Mouse (Mus musculus) mesoderm, embryonic 11.5 days (tissue): ENCODE data around the gene B3gat3.
"Not testable (repeated sequence)": the region's sequence is repeated elsewhere in the genome, so short reads cannot be mapped to it uniquely, and the experiment has no call there.

Experiments used
- DNase-seq: peaks from one replicate; pipeline ENCODE4 v3.0.0-alpha.2; 2012; ENCODE audit warnings: low read depth, low spot score

B3gat3 gene

DNA sequence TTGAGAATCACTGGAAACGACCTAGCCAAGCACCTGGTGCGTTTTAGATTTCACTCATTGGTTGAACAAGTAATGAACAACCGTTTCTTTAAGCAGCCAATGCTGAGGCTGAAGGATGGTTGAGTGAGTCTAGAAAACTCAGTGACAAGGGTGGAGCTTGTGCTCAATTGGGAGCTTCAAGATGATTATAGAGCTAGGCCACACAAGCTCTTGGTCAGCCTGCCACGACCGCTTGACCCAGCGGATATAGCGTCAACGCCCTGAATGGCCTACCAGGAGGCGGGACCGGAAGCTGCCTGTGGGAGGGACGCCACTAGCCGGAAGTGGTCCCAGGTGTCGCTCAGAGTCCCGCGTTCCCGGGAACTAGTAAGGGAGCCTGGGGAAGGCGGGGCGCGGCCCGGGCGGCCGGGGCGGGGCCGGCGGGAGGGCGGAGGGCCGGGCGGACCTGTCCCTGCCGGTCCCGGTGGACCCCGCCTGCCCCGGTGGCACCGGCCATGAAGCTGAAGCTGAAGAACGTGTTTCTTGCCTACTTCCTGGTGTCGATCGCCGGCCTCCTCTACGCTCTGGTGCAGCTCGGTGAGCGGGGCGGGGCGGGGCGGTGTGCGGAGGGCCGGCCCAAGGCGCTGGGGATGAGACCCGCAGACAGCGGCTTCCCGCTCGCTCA is at the start of gene B3gat3:
Gene B3gat3 (plus strand): TSS at position 302 of the 664 bp plus-strand sequence.
- peak; percentile 94 for DNase-seq

DNA sequence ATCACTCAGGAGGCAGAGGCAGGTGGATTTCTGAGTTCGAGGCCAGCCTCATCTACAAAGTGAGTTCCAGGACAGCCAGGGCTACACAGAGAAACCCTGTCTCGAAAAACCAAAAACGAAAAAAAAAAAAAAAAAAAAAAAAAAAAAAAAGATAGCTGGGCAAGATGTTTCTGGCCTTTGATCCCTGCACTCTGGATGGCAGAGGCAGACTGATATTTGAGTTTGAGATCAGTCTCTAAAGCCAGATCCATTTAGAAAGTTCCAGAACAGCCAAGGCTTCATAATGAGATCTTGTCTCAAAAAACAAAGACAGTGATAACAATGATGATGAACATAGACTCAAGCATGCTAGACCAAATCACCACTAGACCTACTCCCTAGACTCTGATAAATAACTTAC is 49.8 kb upstream of the B3gat3 start:
- not testable (repeated sequence) for DNase-seq

DNA sequence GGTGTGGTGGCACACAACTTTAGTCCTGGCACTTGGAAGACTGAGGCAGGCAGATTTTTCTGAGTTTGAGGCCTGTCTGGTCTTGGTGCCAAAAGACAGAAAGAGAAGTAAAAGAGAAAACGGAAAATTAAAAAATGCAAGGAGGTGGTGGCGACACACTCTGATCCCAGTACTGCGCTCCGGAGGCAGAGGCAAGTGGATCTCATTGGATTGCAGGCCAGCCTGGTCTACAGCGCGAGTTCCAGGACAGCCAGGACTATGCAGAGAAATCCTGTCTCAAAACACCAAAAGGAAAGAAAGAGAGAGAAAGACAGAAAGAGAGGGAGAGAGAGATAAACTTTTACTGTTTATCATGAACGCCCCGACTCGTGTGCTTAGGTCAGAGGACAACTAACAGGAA is 49.3 kb upstream of the B3gat3 start:
- no peak for DNase-seq

DNA sequence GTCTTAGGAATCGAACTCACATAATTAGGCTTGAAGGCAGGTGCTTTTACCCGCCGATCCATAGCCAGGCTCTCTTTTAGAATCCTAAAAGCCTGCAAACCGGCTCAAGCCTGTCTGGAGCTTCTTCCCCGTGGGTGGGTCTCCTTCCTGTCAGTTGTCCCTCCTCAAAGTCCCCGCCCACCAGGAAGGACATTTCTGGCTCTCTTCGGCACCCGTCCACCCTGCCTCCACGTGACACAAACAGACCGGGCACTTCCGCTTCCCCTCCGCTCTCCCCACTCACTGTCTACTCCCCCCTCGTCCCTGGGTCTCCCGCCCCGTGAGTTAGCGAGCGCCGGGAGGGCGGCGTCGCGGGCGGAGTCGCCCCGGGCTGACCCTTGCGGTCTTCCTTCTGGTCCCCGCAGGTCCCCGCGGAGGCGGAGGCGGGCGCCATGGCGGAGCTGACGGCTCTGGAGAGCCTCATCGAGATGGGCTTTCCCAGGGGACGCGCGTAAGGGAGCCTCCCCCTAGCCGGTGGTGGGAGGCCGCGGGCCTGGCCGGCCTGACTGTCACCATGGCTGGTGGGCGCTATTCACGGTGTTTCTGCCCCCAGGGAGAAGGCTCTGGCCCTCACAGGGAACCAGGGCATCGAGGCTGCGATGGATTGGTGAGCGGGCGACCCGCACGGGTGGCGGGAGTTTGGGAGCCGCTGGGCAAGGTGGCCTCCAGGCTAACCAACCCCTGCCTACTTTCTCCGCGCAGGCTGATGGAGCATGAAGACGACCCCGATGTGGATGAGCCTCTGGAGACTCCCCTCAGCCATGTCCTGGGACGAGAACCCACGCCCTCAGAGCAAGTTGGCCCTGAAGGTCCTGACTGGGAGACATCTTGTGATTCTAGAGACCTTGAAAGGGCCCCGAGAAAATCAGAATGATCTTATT is 48.6 kb upstream of the B3gat3 start, which contains the start of gene Ubxn1:
Gene Ubxn1 (plus strand): TSS at position 230 of the 920 bp plus-strand sequence.
- DNase-seq: peak; percentile 96

DNA sequence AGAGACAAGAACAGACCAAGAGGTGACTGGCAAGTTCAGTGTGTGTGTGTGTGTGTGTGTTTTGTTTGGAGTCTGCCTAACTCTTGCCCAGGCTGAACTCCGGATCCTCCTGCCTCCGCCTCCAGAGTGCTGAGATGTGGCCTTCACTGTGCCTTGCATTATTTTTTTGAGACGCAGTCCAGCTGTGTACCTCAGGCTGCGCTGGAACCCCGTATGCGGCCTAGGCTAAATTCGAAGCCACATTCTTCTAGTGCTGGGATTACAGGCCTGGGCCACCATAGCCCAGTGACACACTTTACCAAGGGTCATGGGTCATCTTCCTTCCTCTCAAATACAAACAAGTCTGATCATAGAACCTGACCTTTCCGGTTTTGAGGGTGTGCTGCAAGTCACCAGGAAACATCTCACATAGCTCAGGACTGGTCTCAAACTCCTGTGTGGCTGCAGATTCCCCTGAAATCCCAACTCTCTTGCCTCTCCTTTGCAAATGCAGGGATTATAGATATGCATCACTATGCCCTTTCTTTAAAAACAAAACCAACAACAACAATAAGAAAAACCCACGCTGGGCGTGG is 47.8 kb upstream of the B3gat3 start:
- no peak for DNase-seq

DNA sequence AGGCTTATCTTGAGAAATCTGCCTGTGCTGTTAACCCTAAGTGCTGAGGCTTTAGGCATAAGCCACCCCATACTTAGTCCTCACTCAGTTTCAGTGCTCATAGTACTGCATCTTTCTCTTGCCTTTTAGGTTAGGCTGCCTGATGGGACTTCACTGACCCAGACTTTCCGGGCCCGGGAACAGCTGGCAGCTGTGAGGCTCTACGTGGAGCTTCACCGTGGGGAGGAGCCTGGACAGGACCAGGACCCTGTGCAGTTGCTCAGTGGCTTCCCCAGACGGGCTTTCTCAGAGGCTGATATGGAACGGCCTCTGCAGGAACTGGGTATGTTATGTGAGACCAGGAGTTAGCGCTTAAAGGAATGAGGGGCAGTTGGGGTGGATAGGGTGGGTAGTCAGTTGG is 45.1 kb upstream of the B3gat3 start:
- no peak for DNase-seq

DNA sequence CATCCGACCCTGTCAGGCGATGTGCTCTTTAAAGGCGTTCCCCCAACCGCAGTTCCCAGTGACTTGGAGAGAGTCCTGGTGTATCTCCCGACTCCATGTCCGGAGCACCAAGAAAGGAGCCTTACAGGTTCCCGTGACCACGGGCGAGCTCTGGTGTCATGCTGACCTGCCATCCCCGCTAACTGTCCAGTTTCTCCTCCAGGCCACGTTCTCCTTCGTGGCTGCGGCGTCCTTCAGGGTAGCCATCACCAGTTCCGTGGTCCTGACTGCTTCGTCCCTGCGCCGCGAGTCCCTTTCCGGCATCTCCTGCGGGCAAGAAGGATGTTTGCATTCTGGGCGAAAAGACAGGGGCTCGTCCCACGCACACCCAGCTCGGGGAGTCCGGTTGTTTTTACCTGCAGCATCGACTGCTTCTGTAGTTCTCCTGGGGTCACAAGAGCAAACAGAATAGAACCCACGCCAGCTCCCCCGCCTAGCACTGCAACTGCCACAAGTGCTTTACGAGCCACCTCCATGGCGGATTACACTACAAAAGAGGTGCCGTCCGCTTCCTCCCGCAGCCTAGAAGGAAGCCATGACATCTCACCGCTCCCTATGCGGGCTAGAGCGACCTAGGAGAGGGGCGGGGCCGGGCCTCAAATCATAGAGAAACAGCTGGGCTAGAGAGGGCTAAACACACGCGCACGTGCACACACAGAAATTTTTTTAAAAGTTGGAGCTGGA is 39.7 kb upstream of the B3gat3 start, which contains the start of gene Uqcc3:
Gene Uqcc3 (minus strand): TSS at position 613 of the 723 bp plus-strand sequence.
- peak; percentile 82 for DNase-seq

DNA sequence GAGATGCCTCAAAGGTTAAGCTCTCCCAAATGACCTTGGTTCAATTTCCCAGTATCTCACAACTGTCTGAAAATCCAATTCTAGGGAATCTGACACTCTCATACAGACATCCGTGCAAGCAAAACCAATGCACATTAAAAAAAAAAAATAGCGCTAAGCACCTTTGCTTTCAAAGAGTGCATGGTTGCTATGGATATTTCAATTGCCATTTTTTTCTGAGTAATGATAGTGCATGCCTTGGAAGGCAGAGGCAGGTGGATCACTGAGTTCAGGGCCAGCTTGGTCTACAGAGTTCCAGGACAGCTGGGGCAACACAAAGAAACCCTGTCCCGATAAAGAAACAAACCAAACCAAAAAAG is 39.2 kb upstream of the B3gat3 start:
- no peak for DNase-seq

DNA sequence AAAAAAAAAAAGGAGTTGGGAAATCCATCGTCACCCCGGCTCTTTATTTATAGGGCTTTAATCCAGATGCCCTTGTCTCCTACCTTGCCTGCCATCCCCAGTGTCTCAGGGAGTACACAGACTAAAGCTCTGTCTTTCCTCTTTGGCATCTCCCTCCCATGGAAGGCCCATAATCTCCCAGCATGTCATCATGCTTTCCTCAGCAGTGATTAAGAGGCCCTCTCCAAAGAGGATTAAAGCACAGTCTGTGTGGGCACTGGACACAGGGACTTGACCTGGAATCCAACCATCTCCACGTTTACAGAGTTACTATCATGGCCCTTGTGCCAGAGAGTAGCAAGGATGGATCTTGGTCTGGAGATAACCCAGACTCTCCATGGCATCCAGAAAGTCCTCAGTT is 36.6 kb upstream of the B3gat3 start, which contains the start of the genes Lbhd1 and Gm49403:
Gene Lbhd1 (plus strand): TSS at position 117 of the 400 bp plus-strand sequence.
Gene Gm49403 (plus strand): TSS at position 315 of the 400 bp plus-strand sequence.
- no peak for DNase-seq

DNA sequence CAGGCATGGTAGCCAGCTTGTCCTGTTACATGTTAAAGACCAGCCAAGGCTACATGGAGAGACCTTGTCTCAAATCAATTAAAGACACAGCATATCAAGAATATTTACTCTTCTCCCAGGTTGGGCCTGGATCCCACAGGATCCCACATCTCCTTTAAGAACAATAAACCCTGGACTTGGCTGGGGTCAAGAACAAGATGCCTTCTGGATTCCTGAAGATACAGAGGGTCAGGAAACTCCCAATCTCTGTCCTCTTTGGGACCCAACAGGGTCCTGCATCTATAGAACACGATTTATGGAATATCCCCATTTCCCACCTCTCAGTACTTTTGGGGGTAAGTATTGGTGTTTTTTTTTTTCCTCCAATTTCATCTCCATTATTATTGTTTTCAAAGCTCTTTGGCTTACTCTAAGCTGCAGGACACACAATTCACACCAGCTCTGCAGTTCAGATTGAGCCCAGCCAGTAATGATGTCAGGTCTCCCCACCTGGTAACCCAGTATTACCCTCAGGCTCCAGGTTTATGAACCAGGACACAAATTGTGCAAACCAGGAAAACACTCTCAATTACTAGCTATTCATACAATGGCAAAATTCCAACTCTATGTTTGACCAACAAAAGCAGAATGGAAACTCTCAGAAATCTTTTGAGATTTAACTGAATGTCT is 33.1 kb upstream of the B3gat3 start:
- no peak for DNase-seq

DNA sequence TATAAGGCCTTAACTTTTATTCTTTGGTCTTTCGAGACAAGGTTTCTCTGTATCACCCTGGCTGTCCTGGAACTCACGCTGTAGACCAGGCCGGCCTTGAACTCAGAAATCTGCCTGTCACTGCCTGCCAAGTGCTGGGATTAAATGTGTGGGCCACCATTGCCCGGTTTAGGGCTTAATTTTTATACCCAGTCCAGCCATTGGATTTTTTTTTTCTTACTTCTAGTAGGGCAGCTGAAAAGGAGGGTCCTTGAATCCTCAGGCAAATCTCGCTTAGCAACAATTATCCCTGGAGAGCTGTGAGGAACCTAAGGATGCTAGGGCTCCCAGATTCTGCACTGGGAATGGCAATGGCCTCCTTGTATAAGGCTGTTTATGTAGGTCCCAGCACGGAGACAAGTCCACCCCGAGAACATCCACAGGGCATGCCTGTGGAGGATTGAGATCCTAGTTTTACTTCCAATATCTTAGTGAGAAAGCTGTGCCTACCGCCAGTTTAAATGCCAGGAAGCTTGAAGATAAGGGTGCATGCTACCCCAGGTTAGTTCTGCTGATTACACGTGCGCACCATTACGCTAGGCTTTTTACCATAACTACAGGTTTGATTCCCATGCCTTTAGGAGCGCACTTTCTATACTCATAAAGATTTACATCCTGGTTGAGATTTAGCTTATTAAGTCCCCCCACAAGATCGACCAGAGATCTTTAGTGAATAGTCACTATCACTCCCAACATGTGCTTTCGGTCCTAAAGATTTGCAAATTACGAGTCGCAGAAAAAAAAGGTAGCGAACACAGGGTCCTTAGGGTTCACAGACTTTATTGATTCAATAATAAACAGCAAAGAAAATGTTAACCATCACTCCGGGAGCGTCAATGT is 32.4 kb upstream of the B3gat3 start:
- DNase-seq: no peak

DNA sequence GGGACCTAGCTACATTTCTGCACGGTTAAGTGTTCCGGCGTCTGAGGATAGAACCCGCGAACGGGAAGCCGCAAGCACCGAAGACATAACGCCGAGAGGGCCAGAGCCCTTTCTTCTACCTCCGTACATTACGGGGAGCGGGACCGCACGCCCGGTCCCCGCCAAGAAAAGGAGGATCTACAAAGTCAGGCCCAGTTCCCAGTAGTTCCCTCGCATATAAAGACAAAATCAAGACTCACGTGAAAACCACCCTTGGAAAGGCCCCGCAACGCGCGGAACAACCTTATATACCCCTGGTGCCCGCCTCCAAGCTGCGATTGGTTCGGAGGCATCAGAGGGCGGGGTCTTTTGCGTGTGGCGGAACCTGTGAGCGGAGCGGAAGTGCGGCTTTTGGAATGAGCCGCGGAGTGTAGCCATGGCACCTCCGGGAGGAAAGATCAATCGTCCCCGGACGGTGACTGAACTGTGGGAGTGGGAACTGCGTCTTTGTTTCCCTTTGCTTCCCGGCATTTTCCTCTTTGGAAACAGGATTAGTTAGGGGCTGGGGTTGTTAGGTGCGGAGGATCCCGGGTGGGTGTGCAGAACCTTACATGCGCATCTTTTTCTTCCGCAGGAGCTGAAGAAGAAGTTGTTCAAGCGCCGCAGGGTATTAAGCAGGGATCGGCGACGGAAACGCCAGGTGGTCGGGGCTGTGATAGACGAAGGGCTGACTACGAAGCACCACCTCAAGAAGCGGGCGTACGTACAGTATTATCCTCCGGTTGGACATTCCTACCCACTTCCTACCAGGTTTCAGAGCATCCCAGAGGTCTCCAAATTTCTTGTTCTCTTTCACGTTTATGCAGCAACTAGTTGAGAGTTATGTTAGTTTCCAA is 31.4 kb upstream of the B3gat3 start, which contains the start of the genes 1810009A15Rik and Gm49416:
Gene 1810009A15Rik (plus strand): TSS at position 343 of the 875 bp plus-strand sequence.
Gene Gm49416 (plus strand): TSS at position 416 of the 875 bp plus-strand sequence.
- peak; percentile 97 for DNase-seq

DNA sequence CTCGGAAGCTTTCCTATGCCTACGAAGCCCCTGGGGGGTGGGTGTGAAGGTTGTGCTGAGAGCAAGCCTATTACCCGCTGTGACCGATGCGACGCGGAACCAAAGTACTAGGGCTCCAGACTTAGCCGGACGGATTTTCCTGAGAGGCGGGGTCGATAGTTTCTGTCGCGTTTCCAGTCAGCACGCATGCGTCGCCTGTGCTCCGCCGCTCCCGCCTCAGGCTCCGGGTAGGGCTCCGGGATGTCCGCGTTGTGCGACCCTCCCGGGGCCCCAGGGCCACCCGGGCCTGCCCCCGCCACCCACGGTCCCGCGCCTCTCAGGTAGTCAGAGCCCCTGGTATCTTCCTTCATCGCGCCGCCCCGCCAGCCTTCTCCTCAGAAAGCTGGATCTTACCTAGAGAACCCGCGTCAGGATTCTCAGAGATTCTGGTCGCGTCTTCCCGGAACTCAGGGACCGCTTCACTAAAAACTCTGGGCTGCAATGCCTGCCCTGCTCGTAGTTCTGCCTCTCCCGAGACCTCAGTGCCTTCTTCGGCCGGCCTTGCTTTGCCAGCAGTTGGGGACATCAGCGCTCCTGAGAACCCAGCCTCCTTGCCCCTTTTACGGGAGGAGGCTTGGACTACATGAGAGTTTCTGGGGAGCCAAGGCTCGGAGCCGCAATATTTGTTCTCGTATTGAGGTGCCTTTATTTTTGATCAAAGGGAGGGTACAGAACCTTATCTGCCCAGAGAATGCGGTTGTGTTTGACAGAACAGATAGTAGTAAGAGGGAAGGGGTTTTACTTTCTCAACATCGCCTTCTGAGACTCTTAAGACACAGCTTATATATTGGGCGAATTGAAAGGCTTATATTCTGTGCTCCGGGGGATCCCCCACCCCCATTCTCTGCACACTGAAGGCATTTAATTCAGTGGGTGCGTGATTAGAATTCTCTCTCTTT is 27.1 kb upstream of the B3gat3 start, which contains the start of gene Ints5:
Gene Ints5 (plus strand): TSS at position 177 of the 938 bp plus-strand sequence.
- peak; percentile 87 for DNase-seq

DNA sequence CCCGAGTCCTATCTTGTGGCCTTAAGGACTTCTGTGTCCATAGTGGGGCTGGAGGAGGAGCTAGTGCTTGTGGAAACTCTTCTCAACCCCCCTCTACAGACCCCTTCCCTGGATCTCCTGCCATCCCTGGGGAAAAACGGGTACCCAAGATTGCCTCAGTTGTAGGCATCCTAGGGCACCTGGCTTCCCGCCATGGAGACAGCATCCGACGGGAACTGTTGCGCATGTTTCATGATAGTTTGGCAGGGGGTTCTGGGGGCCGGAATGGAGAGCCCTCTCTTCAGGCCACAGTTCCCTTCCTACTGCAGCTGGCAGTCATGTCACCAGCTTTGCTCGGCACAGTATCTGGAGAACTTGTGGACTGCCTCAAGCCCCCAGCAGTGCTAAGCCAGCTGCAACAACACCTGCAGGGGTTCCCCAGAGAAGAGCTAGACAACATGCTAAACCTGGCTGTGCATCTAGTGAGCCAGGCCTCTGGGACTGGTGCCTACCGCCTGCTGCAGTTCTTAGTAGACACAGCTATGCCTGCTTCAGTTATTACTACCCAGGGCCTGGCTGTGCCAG is 24.7 kb upstream of the B3gat3 start:
- no peak for DNase-seq

DNA sequence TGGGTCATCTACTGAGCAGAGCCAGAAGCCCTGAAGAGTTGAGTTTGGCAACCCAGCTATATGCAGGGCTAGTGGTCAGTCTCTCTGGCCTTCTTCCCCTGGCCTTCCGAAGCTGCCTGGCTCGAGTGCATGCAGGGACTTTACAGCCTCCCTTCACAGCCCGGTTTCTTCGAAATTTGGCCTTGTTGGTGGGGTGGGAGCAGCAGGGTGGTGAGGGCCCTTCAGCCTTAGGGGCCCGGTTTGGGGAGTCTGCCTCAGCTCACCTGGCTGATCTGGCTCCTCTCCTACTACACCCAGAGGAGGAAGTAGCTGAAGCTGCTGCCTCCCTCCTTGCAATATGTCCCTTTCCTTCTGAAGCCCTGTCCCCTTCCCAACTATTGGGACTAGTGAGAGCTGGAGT is 23.9 kb upstream of the B3gat3 start:
- not testable (repeated sequence) for DNase-seq

DNA sequence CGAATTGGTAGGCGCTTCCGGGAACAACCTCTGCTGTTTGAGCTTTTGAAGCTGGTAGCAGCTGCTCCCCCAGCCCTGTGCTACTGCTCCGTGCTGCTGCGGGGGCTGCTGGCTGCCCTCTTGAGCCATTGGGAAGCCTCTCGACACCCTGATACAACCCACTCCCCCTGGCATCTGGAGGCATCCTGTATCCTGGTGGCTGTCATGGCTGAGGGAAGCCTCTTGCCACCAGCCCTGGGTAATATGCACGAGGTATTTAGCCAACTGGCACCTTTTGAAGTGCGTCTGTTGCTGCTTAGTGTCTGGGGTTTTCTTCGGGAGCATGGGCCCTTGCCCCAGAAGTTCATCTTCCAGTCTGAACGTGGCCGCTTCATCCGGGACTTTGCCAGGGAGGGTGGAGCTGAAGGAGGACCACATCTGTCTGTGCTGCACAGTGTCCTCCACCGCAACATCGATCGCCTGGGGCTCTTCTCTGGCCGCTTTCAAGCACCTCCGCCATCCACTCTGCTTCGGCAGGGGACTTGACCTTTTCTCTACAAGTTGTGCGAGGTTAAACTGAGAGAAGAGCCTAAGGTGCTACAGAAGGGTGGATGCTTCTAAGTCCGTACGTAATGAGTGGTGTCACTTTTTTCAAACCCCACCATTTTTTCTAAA is 22.8 kb upstream of the B3gat3 start:
- DNase-seq: peak; percentile 36
